ENCODE assay signal across 18 mouse cellular contexts in genomic region chr7:117971176-117971575, GRCm38 (mm10).
"Had no signal": no experiment of that assay in that cellular context is flagged by ENCODE, and none has a peak within 500 bp of the region (broad histone marks: within the 10 kb centered on the region; RNA-seq: fewer than 3 reads in every experiment).

No protein-coding gene starts in this region.

- H3K4me3 ChIP-seq: lung, embryonic 15.5 days; megakaryocyte, embryonic 14.5 days; midbrain, embryonic 13.5 days; midbrain, embryonic 15.5 days; neural tube, embryonic 12.5 days; stomach, embryonic 15.5 days had no signal

- H3K4me1 ChIP-seq: lung, embryonic 15.5 days; megakaryocyte, embryonic 14.5 days; midbrain, embryonic 13.5 days; midbrain, embryonic 15.5 days; neural tube, embryonic 12.5 days; stomach, embryonic 15.5 days had no signal

- H3K4me2 ChIP-seq: lung, embryonic 15.5 days; midbrain, embryonic 11.5 days; midbrain, embryonic 13.5 days; midbrain, embryonic 15.5 days; neural tube, embryonic 12.5 days; stomach, embryonic 15.5 days had no signal

- H3K27ac ChIP-seq: lung, embryonic 15.5 days; macrophage; midbrain, embryonic 13.5 days; midbrain, embryonic 15.5 days; neural tube, embryonic 12.5 days; stomach, embryonic 15.5 days; stomach, postnatal 0 days had no signal

- DNase-seq: liver, postnatal 0 days; lung, adult 2 months; lung, postnatal 14 days; lung, postnatal 36 days; right cerebral cortex, postnatal 14 days; thymus, adult 2 months; thymus, postnatal 25 days; thymus, postnatal 4 days had no signal

- H3K36me3 ChIP-seq: lung, embryonic 15.5 days; midbrain, embryonic 13.5 days; midbrain, embryonic 15.5 days; neural tube, embryonic 12.5 days; stomach, embryonic 15.5 days had no signal

- H3K9ac ChIP-seq: liver, postnatal 0 days; lung, embryonic 15.5 days; midbrain, embryonic 13.5 days; midbrain, embryonic 15.5 days; neural tube, embryonic 12.5 days; stomach, embryonic 15.5 days had no signal

- ATAC-seq: liver, postnatal 0 days; lung, postnatal 0 days; midbrain, embryonic 13.5 days; midbrain, embryonic 15.5 days had no signal

- H3K9me3 ChIP-seq: lung, embryonic 15.5 days; megakaryocyte, embryonic 14.5 days; midbrain, embryonic 13.5 days; midbrain, embryonic 15.5 days; neural tube, embryonic 12.5 days; stomach, embryonic 15.5 days had no signal

- H3K27me3 ChIP-seq: lung, embryonic 15.5 days; megakaryocyte, embryonic 14.5 days; midbrain, embryonic 13.5 days; midbrain, embryonic 15.5 days; neural tube, embryonic 12.5 days; stomach, embryonic 15.5 days had no signal
